Mouse (Mus musculus) embryonic fibroblast, embryonic 13.5 days (primary cell): Measurements from ENCODE around the gene Atg4c. TPM values are rescaled to one million over a fixed set of nuclear protein-coding genes. Genes with fewer than 3 reads are reported as not detected.

ENCODE experiments used
- H3K27ac ChIP-seq: 2 replicates; pipeline ENCODE4 v1.5.1; 2012; ENCODE audit warnings: low read length, control low read depth, inconsistent platforms; ENCODE audit not compliant: insufficient read depth
- H3K4me1 ChIP-seq: 2 replicates; pipeline ENCODE4 v1.6.1; 2011; ENCODE audit warnings: low read length; ENCODE audit not compliant: control insufficient read depth, insufficient read depth
- H3K4me3 ChIP-seq: 2 replicates; pipeline ENCODE4 v1.5.1; 2011; ENCODE audit warnings: mild to moderate bottlenecking, control low read depth, low read length; ENCODE audit not compliant: insufficient read depth
- CTCF ChIP-seq: IDR thresholded peaks from 2 replicates; pipeline ENCODE4 v1.5.1; 2011; ENCODE audit warnings: mild to moderate bottlenecking, control low read depth, low read length, moderate library complexity, borderline replicate concordance; ENCODE audit not compliant: insufficient read depth
- POLR2A ChIP-seq: IDR thresholded peaks from 2 replicates; pipeline ENCODE4 v1.6.1; 2011; ENCODE audit warnings: low read depth, mild to moderate bottlenecking, control low read depth, low read length, moderate library complexity
- polyA plus RNA-seq: library from polyadenylated mRNA; stranded (reverse); fragments of >200 nt; gene quantifications from 2 replicates; pipeline ENCODE4 v1.2.4, GENCODE M21; 2011; ENCODE audit warnings: low read depth; ENCODE audit not compliant: missing spikeins, insufficient read length

The Atg4c gene
- polyA plus RNA-seq, 1 experiment = 11.4 TPM

- H3K4me1 ChIP-seq = no peaks in the 10 kb centered on the region
- no peak overlapping the region for H3K27ac ChIP-seq
- H3K4me3 ChIP-seq = no peak overlapping the region
- no peak for TF ChIP-seq POLR2A
- TF ChIP-seq CTCF = no peak
These were observed 8.4 kb upstream of the Atg4c start for GRCm38 (mm10) chr4:99185305-99185704.

DNA sequence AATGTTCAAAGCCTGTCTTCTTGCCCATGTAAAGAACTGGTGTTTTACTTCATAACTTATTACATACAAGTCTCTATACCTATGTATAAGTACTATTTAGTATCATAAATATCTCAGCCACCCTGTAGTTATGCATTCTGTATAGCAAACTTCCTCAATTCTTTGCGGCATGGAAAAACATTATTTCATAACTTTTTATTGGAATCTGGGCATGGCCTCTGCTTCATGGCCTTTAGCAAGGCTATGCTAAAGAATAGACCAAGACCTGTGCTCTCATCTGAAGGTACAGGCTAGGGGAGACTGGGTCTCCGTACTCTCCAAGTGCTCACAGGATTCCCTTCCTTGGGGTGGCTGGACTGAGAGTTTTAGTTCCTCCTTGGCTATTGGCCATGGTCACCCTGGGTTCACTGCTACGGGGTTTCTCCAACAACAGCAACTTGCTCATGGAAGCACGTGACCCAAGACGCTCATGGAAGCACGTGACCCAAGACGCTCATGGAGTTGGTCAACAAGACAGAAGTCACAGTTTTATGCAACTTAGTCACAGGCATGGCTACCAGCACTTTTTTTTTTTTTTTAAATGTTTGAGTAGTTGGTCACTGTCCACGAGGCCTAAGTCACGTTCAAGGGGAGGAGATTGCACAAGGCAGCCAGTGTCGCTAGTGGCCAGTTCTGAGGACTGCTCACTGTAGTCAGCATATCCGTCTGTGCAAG is 7.2 kb upstream of the Atg4c start:
- Histone ChIP-seq H3K4me1 (no peaks in the 10 kb centered on the region), H3K27ac (no peak overlapping the region), H3K4me3 (no peak overlapping the region)
- TF ChIP-seq POLR2A = no peak
- no peak for TF ChIP-seq CTCF

- Histone ChIP-seq H3K4me3 (no peak overlapping the region), H3K27ac (no peak overlapping the region), H3K4me1 (no peaks in the 10 kb centered on the region)
- TF ChIP-seq POLR2A (no peak), CTCF (no peak)
These were observed 1.1 kb upstream of the Atg4c start for GRCm38 (mm10) chr4:99192640-99193039.

- TF ChIP-seq POLR2A (no peak), CTCF (no peak)
- Histone ChIP-seq H3K4me1 (no peaks in the 10 kb centered on the region), H3K27ac (no peak overlapping the region), H3K4me3 (no peak overlapping the region)
These were observed 520 bp upstream of the Atg4c start for GRCm38 (mm10) chr4:99193214-99193613.

- TF ChIP-seq POLR2A = no peak
- Histone ChIP-seq H3K4me3 (peak overlapping the region; percentile 53), H3K27ac (no peak overlapping the region), H3K4me1 (no peaks in the 10 kb centered on the region)
These were observed 1.1 kb downstream of the Atg4c start for GRCm38 (mm10) chr4:99194826-99195225.

DNA sequence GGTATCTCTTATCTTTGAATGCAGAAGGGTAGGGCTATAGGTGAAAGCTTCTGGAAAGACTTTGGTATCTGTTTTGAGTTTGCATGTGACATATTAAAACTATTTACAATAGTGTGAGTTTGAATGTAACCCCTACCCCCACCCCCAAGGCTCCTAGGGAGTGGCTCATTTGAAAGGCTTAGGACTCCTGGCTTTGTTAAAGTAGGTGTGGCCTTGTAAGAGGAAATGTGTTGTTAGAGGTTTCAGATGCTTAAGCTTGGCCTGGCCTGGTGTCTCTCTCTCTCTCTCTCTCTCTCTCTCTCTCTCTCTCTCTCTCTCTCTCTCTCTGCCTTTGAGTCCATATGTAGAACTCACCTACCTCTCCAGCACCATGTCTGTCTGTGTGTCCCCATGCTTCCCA is 5.0 kb downstream of the Atg4c start:
- H3K27ac ChIP-seq = no peak overlapping the region
- H3K4me3 ChIP-seq = no peak overlapping the region
- no peaks in the 10 kb centered on the region for H3K4me1 ChIP-seq
- TF ChIP-seq POLR2A = no peak
- TF ChIP-seq CTCF = no peak

DNA sequence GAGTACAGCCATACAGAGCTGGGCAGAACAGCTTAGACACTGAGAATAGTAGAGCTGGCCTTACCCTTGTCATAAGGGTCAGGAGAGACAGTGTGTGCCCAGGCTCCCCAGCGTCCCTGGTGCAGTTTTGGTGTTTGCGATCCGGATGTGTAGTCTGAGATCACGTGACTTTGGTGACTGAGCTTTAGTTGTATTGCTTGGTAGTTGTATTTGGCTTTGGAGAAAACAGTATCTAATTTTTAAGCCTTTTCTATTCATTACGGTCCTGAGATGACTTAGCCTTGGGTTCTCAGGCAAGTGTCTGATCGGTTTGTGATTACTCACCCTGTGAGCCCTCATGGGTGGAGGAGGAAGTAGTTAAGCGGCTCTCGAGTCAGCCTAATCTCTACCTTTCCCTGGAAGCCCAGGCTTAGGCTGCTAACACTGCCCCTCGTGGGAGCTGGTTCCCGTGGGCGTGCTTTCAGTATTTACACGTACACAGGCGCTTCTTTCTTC is 6.1 kb downstream of the Atg4c start:
- H3K4me1 ChIP-seq = no peaks in the 10 kb centered on the region
- no peak overlapping the region for H3K4me3 ChIP-seq
- TF ChIP-seq CTCF = no peak
- TF ChIP-seq POLR2A = no peak
- no peak overlapping the region for H3K27ac ChIP-seq

DNA sequence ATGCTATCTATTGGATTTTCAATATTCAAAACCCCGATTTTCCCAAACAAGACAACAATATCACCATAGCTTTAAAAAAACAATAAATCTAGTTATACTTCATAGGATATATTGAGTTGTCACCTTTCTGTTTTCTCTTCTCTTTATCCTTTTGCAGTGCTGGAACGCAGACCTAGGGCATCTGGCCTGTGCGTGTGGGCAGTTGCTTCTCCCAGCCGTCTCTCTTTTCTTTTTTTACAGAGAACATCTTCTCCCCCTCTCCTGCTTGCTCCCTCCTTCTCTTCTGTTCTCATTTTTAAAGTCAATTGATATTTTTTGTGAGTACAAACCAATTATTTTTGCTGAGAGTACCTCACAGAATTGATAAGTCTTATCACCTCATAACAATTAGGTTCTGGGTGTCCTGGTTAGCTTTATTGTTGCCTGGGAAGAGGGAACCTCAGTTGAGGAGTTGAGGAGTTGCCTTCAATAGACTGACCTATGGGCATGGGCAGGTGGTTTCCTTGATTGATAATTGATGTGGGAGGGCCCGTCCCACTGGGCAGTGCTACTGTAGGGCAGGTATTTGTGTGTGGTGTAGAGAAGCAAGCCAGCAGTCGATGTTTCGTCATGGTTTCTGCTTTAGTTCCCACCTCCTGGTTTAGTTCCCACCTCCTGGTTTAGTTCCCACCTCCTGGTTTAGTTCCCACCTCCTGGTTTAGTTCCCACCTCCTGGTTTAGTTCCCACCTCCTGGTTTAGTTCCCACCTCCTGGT is 6.8 kb downstream of the Atg4c start:
- no peak overlapping the region for H3K27ac ChIP-seq
- H3K4me3 ChIP-seq = no peak overlapping the region
- no peaks in the 10 kb centered on the region for H3K4me1 ChIP-seq
- TF ChIP-seq CTCF (no peak), POLR2A (no peak)

DNA sequence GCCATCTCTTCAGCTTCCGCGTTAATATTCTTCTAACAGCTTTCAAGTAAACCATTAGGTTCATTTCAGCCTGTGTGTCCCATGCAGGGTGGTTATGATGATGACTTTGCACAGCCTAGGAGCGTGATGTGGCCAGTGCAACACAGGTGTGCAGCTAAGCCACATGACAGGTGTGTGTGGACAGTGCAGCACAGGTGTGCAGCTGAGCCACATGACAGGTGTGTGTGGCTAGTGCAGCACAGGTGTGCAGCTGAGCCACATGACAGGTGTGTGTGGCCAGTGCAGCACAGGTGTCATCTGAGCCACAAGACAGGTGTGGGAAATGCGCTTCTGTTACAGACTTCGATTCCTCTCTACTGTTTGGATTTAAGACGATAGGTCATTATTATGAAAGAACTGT is 12.0 kb downstream of the Atg4c start:
- TF ChIP-seq CTCF (no peak), POLR2A (no peak)

DNA sequence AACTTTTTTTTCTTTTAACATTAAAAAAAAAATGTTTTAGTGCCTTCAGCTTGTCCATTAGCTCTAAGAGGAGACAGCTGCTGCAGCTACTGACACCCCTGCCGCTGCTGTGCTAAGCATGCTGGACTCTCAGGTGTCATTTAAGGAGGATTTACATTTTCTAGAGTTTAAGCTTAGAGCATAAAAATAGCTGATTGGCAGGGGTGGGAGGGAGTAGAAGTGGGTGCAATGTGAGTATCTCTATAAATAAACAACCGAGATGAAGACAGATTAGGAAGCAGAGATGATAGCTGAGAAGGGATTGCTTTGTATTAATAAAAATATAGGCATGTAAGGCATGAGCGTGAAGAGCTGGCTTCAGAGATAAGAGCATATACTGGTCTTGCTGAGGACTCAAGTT is 12.6 kb downstream of the Atg4c start:
- Histone ChIP-seq H3K27ac (no peak overlapping the region), H3K4me1 (no peaks in the 10 kb centered on the region), H3K4me3 (no peak overlapping the region)
- TF ChIP-seq CTCF (no peak), POLR2A (no peak)

More for the DNA sequence above, 12.0 kb downstream of the Atg4c start:
- H3K4me1 ChIP-seq = no peaks in the 10 kb centered on the region
- H3K27ac ChIP-seq = no peak overlapping the region
- no peak overlapping the region for H3K4me3 ChIP-seq
